Mouse (Mus musculus): ENCODE measurements at regions not wholly inside any gene's neighbourhood (a gene's known extent, or its start where the extent isn't known, plus 50 kb on each side); places are given as distances from the start of the nearest gene placed in this dataset.

DNA sequence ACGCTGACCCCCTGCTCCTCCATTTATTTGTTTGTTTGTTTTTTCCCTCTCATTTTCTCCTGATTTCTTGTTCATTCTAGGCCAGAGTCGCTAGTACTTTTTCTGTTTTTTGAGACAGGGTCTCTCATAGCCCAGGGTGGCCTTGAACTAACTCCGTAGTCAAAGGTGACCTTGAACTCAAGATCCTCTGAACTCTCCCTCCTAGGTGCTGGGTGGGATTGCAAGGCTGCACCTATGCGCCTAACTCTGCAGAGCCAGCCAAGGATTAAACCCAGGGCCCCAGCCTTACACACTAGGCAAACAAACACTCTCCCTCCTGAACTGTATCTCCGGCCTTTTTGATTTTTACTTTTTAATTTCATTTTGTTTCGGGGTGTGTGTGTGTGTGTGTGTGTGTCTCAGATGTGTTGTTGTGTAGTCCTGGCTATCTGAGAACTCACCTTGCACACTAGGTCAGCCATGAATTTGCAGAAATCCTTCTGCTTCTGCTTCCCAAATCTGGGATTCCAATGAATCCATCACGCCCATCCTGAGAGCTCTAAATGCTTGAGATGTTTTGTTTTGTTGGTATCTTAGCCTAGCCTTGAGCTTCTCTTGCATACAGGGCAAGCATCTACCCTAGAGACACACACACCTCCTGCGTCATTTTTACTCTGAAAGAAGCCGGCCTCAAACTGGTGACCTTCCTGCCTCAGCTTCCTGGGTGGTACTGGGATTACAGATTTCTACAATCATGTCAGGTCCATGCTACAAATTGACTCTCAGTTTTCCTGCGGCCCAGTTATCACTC is 56.3 kb upstream of the Tbx3 start:
- H3K27ac ChIP-seq: peak overlapping the region; percentile 66
- H3K4me1 ChIP-seq: peaks cover 62% of the 10 kb centered on the region
- H3K27me3 ChIP-seq (ENCODE audit: low read depth, poor library complexity, severe bottlenecking): peaks cover 84% of the 10 kb centered on the region
- no peaks in the 10 kb centered on the region for H3K9me3 ChIP-seq (replicated peaks)
- no peaks in the 10 kb centered on the region for H3K36me3 ChIP-seq
- DNase-seq (ENCODE audit: low spot score): no peak
- 85% methylated on average over 10 of the region's 10 CpGs for WGBS
- H3K4me3 ChIP-seq: no peak overlapping the region

DNA sequence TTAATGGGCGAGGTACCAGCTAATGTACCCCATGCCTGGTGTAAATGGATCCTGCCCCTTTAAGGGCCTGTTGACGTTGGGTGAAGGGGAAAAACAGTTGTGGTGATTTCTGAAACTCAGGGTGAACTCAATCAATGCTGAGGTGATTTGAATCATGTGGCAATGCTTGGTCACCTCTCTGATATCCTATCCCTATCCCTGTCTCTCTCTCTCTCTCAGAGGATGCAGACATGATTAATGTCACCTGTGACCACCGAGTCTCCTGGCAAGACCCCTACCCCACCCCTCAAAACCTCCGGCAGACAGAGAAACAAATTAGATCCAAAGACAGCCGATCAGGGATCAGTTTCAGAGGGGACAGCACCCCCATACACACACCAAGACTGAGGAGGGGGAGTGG is 54.8 kb upstream of the Tbx3 start:
- H3K27ac ChIP-seq: no peak overlapping the region
- no peak overlapping the region for H3K4me3 ChIP-seq
- no peaks in the 10 kb centered on the region for H3K36me3 ChIP-seq
- DNase-seq (ENCODE audit: low spot score): no peak
- peaks cover 59% of the 10 kb centered on the region for H3K4me1 ChIP-seq
- H3K27me3 ChIP-seq (ENCODE audit: low read depth, poor library complexity, severe bottlenecking): peaks cover 78% of the 10 kb centered on the region
- H3K9me3 ChIP-seq (replicated peaks): no peaks in the 10 kb centered on the region
- 13% methylated on average over 5 of the region's 5 CpGs for WGBS

DNA sequence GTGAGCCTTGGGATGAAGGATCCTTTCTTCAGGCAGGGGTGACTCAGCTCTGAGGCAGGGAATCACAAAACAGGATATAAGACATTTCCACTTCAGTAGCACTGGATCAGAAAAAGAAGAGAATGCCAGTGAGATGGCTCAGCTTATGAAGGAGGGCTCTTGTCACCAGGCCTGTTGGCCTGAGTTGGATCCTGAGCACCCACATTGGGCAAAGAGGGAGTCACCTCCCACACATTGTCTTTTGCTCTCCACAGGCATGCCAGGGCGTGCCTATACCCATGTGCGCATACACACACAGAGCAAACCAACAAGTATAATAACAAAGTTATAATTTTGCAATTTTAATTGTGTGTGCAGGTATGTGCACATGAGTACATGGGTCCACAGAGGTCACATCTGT is 52.6 kb upstream of the Tbx3 start:
- H3K36me3 ChIP-seq: no peaks in the 10 kb centered on the region
- H3K4me1 ChIP-seq: peaks cover 45% of the 10 kb centered on the region
- H3K27me3 ChIP-seq (ENCODE audit: low read depth, poor library complexity, severe bottlenecking): peaks cover 81% of the 10 kb centered on the region
- no peak overlapping the region for H3K27ac ChIP-seq
- 100% methylated on average over 2 of the region's 2 CpGs for WGBS
- H3K9me3 ChIP-seq (replicated peaks): no peaks in the 10 kb centered on the region
- H3K4me3 ChIP-seq: no peak overlapping the region
- no peak for DNase-seq (ENCODE audit: low spot score)

DNA sequence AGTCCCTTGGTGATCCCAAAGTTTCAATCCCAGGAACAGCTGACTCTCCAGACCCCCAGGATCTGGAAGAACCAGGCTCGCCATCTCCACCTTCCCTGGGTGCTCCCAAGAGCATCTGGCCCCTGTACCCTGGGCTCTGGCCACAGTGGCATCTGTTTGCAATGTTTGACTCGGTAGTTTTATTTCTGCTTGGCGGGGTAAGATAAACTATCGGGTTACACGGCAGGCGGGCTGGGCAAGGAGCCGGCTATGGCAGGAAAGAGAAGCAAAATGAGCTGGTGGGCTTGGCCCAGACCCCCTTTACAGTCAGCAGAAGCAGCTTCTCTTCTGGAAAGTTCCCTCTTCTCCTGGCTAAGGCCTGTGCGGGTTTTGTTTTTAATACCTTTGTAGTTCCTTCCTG is 50.6 kb upstream of the Tbx3 start:
- Histone ChIP-seq H3K4me1 (peaks cover 36% of the 10 kb centered on the region), H3K27ac (peak overlapping the region; percentile 20), H3K27me3 (ENCODE audit: low read depth, poor library complexity, severe bottlenecking) (peaks cover 83% of the 10 kb centered on the region), H3K9me3 (replicated peaks) (no peaks in the 10 kb centered on the region), H3K4me3 (no peak overlapping the region), H3K36me3 (no peaks in the 10 kb centered on the region)
- WGBS: 17% methylated on average over 8 of the region's 8 CpGs
- DNase-seq (ENCODE audit: low spot score): peak; percentile 67

All from limb, embryonic 10.5 days (tissue).